Mouse (Mus musculus): ENCODE data around the gene Zmat1.

- no peak for TF ChIP-seq POLR2A (IDR thresholded peaks at IDR 0.05; ENCODE audit: control insufficient read depth, extremely low read depth, insufficient read depth, low read length, poor library complexity)
- TF ChIP-seq CTCF (IDR thresholded peaks at IDR 0.05; ENCODE audit: borderline replicate concordance, control insufficient read depth, extremely low read depth, insufficient read depth, low read length, poor library complexity), result no peak
These were observed 44.5 kb downstream of the Zmat1 start, which contains the start of gene Nxf2 for GRCm38 (mm10) chrX:134964546-134964945.

Measured in thymus, adult 2 months (tissue).